Mouse (Mus musculus) adrenal gland, adult 8-10 months (tissue): ENCODE measurements around the gene Nsf. TPM values are rescaled to one million over a fixed set of nuclear protein-coding genes. Genes with fewer than 3 reads are reported as not detected.

Experiments used
- DNase-seq: peaks from one replicate; pipeline ENCODE4 v3.0.0; 2022
- total RNA-seq, 4 experiments: library from RNA; stranded (reverse); gene quantifications; 2 replicates each; pipeline ENCODE4 v1.2.4; 2022

The Nsf gene
- total RNA-seq, 4 experiments from 2014 or later: 155 to 272 (median 192) TPM

DNA sequence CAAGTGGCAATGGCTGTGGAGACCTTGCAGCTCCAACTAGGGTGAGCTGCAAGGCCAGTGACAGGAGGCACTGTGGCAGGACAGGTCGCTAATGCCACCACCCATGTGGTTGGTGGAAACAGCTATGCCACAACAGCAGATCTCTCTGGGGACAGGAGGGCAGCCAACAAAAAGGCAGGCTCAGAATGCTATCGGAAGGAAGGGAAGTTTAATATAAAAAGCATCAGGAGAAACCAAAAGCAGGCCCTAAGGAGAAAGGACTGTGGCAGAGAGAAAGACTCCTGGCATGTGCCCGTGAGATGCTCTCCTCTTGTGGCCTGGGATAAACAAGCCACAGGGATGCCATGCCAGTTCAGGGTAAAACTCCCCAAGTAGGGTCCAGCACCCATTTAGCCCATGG, 122.1 kb downstream of the Nsf start:
- DNase-seq: no peak

DNA sequence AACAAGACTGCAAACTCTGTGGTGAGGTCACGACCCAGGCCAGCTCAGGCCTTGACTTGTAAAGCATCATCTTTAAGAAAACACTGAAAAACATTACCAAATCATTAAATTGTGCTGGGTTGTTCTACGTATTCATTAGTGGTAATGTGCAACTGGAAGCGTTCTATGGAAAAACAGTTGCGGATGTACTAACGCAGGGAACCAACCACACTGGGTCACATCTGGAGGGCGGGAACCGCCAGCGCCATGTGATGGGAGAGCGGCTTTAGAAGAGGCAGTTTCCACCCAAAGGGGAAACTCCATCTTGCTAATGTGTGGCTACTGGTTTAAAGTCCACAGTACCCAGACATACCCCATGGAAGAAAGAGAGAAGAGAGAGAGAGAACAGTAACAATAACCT, 123.4 kb downstream of the Nsf start:
- DNase-seq: no peak

DNA sequence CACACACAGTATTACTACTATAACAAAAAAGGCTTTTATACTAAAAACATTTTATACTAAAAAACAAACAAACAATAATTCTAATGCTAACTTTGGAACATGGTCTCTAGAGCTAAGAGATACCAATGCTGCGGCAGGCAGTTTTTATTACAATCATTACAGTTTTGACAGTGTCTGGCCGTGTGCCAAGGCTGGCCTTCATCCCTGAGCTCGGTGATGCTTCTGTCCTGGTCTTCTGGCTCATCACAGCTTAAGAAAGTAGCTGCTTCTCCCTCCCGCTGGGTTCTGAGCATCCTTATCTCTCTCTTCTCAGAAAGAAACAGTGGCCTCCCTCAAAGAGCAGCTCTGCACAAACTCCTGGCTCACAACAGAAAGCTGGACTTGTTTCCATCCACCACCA, 123.9 kb downstream of the Nsf start:
- peak; percentile 47 for DNase-seq

DNA sequence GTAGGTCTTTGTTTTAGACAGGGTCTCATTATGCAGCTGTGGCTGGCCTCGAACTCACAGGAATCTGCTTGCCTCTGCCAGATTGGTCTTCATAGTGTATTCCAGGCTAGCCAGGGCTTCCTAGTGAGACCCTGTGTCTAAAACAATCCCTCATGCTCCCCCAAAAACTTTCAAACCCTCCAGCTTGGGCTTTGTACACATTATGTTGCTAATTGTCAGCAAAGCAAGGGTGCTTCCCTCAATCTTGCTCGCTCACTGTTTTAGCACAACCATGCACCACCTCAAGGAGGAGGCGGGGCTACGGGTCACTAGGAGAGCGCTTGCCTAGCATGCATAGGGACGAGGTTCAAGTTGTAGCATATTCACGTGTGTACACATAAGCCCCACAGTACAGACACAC, 125.0 kb downstream of the Nsf start:
- DNase-seq: no peak

DNA sequence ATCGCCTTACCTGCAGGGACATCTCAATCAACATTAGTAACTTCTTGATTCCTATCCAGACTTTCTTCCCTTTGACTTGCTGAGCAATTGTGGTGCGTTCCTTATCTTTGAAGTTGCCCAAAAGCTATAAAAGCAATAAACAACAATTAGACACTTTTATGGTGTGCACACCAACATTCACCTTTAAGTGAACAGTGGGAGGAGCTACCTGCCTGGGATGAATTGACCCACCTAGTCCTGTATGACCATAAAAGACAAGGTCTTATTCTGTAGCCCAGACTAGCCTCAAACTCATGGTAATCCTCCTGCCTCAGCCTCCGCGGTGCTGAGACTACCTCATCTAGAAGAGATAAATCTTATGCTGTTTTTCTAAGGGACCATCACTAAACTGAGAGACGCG, 126.7 kb downstream of the Nsf start:
- no peak for DNase-seq

DNA sequence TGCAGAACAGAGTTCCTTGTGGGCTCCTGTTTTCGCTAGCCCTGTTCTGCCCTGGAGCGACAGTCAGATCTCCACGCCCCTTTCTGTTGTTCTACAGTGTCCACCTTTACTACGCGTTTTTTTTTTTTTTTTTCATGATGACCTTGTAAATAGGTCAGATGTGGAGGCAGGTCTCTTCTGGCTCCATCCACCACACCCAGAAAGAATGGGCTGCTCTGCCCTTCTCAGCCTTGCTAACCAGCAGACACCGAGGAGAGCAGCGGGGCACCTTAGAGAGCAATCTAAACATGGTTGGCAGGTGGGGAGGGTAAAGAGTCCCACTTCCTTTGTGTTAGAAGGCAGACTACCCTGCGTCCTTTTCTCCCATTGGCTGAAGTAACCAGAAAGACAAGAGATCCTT, 137.1 kb downstream of the Nsf start:
- no peak for DNase-seq

DNA sequence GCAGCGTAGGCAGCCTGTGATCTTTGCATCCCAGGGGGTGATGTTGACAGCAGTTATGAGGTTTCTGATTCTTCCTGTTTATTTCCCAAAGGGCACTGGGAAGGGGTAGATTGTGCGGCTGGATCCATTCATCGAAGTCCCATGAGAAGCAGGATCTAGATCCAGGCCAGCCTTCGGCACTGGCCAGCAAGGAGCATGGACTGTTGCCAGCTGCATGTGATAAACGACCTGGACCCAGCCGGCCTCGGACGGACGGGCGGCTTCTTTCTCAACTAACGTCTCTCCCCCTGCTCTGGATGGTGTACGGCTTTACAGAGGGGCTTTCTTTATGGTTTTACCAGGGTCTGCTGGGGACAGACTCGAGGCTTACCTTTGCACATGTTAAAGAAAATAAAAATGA, 137.9 kb downstream of the Nsf start:
- peak; percentile 32 for DNase-seq

DNA sequence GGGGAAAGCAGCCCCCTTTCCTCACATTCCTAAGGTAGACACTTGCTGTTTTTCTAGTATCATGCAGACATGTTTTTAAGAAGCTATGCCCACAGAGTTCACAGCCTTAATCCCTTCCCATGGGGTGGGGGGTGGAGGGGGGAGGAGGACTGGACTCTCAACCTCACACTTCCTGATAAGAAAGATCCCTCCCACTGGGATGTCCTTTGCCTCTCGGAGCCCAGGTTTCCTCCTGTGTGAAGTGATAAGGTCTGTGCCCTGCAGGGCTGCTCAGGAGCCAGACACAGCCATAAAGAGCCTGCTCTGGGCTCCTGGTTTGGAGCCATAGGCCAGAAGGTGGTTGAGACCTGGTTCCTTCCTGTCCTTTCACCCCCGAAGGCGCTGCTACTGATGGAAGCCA, 139.0 kb downstream of the Nsf start:
- no peak for DNase-seq

DNA sequence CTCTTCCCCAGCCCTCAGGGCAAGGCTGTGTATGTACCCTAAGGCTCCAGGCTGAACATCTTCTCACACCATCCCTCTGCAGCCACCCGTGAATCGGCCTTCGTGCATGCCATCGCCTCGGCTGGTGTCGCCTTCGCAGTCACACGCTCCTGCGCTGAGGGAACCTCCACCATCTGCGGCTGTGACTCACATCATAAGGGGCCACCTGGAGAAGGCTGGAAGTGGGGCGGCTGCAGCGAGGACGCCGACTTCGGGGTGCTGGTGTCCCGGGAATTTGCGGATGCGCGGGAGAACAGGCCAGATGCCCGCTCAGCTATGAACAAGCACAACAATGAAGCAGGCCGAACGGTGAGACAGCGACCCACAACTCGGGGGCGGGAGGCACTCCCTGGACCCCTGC, 142.6 kb downstream of the Nsf start:
- no peak for DNase-seq

DNA sequence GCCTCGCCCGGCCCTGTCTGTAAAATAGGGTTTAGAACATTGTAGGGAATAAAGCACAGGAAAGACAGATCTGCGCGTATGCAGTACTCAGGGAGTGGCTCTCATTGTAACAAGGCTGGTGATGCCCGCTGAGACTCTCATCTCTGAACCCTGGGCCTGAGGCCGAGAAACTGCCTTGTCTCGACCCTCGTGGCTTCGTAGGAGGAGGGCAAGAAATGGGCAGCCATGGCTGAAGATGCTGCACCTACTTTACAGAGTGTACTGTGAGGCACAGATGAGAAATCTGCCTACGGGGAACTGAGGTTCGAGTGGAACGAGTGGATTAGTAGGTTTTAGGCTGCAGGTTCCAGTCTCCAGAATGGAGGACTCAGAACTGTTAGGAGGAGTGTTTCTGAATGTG, 143.2 kb downstream of the Nsf start:
- no peak for DNase-seq

DNA sequence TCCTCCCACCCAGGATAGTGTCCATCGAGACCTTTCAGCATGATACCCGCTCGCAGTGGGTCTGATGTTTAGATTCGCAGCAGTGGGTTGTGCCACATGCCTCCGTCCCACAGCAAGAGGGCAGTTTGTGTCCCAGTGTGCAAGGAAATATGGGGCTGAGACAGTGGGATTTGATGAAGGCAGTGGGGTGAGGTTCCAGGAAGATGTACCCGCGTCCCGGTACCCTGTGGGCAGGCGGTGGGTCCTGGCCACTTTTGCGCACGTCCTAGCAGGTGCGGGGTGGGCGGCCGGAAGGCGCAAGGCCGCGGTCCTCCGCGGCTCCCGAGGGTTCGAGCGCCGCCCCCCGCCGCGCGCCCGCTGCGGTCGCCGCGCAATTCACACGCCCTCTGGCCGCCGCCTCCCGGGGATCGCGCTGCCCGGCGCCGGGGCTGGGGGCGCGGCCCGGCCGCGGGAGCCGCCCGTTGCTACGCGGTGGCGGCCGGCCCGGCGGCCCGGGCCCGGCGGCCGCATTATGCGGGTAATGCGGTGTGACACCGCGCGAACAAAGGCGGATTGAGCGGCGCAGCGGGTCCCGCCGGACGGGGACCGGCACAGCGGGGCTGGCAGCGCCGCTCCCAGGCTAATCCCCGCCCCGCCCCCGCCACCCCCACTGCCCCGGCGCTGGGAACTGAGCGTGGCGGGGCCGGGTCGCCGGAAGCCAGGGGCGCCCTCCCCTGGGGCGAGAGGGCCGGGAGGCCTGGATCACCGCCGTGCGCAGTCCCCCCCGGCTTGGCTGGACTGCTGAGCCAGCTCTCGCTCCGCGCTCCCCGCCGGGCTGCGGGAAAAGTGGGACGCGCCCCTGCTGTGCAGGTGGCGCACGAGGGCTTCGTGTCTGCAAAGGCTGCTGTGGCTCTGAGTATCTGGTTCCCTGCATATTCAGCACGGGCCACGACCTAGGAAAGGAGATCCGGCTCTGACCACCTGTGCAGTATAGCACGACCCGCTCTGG, 144.0 kb downstream of the Nsf start:
- no peak for DNase-seq

DNA sequence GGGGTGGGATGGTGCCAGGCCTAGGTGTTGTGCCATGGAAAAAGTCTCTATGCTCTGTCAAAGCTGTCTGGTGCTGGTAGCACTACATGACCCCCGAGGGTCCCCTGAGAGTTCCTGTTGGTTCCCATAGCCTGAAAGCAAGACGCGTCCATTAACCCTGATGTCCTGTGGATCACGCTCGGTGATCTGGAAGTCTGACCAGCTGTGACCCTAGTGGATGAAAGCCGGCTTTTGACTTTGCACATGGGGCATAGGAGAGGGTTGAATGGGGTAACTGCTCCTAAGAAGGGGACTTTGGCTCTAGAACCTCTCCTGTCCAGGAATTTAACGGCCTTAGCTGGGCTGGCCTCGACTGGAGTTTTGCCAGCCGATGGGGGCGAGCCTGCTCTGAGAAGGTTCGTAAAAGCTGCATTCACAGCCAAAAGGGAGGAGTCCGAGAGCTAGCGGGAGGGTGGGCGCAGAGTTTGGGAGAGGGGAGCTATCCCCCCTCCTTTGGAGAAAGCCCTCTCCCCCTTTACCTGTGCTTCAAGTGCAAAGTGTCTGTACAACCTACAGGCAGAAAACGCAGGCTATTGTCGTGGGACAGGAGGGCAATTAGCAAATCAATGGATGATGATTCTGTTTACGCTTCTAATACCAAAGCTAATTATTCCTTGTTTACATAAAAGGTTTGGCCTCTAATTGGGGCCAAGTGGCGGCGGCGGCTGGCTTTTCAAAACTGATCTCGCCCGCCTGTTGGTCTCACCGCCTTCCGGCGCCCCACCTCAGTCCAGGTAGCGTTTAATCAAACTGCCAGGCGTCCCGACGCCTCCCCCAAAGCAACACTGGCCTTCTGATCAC, 144.9 kb downstream of the Nsf start:
- DNase-seq: no peak

DNA sequence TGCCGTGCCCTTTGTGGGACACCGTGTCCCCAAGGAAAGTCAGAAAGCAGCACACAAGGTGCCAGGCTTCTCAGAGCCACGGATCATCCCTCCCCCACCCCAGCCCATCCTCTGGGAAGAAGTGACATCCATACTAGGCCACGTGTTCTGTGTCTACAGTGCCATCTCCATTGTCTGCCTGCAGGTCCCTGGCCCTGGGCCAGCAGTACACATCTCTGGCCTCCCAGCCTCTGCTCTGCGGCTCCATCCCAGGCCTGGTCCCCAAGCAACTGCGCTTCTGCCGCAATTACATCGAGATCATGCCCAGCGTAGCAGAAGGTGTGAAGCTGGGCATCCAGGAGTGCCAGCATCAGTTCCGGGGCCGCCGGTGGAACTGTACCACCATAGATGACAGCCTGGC, 145.9 kb downstream of the Nsf start:
- no peak for DNase-seq

DNA sequence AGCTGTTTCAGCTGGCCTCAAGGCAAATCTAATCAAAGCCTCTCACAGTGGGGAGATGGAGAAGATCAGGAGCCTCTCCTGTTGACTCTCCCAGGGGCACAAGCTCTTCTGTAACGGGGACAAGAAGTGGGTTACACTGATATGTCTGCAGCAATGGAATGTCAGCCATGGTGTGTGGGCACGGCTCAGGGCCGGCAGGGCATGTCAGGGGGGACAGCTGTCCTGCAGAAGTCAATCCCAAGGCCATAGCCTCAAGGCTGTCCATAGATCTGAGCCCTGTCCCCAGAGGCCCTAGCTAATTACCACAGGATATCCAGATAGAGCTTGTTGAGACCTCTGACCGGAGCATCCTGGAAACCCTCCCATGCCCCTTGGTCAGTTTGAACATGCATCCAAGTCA, 149.1 kb downstream of the Nsf start:
- DNase-seq: no peak

DNA sequence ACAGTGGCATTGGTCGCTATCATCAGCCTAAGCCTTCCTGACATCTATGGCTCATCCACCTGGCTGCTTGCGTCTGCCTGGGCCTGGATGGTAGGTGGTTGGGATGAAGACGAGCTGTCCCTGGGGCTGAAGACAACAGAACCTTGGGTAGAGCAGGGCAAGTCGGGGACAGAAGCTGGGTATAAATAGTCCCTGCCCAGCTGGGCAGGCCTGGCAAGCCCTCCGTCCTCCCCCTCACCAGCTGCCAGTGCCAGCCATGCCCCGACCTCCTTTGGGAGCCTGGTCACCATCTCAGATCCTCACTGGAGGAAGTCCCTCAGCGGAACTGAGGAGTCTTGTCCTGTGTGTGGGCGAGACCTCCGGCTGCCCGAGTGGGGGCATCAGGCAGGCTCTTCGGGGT, 149.7 kb downstream of the Nsf start:
- DNase-seq: no peak

DNA sequence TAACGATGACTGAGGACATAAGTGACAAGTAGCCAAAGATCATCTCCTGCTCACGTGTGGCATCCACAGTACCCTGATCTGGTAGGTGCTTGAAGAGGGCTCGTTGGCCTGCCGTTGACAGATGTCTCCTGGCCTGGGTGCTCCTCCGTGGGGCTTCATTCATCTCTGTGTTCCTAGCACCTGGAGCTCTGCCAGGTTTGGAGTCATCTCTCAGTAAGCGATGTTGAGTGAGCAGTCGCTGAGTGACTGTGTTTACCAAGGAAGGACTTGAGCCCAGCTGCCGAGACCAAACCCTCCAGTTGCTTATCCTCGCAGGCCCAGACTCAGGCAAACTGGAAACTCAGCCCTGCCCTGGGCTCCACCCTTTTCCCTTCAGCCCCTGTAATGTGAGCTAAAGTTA, 152.7 kb downstream of the Nsf start:
- no peak for DNase-seq

DNA sequence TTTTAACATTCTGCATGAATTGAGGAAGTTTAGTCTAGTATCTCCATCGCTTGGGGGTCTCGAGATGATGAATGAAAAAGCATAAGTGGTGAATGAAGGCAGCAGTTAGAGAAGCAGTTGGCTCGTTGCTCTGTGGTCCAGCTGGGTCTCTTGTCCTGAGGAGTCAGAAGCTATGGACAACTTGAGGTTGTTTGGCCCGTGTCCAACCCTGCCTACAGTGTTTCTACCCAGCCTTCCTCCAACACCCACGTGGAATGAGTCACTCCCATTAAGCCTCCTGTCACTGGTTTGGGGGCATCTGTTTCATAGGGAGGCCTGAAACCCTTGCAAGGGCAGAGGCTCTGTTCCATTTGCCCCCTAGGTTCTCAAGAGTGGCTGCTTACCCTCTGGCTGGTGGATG, 163.9 kb downstream of the Nsf start:
- no peak for DNase-seq

DNA sequence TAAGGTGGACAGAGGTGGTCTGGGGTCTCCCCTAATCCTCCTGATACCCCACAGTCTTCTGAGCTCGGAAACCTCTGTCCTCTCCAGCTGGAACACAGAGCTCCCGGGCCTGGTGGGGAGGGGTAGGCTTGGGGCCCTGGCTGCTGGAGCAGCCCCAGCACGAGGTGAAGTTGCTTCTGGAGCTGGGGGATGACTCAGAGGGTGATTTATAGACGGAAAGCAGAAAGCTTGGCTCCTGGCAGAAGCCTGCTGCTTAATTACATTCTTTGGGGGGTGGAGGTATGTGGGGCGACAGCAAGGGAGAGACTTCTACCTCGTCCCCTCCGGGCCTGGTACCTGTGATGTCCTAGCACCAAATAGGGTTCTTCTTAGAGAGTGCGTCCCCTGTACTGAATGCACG, 173.7 kb downstream of the Nsf start:
- peak; percentile 58 for DNase-seq

DNA sequence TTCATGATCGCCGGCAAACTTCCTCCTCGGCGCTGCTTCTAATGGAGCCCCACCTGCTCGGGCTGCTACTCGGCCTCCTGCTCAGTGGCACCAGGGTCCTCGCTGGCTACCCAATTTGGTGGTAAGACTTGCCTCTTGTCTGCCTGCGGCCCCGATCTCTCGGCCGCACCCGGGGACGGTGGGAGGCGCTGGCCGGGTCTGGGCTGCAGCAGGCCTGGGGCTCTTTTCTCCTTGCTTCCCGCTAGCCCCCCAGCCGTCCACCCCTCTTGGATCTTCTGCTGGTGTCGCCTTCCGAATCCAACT, 179.7 kb downstream of the Nsf start:
- no peak for DNase-seq

DNA sequence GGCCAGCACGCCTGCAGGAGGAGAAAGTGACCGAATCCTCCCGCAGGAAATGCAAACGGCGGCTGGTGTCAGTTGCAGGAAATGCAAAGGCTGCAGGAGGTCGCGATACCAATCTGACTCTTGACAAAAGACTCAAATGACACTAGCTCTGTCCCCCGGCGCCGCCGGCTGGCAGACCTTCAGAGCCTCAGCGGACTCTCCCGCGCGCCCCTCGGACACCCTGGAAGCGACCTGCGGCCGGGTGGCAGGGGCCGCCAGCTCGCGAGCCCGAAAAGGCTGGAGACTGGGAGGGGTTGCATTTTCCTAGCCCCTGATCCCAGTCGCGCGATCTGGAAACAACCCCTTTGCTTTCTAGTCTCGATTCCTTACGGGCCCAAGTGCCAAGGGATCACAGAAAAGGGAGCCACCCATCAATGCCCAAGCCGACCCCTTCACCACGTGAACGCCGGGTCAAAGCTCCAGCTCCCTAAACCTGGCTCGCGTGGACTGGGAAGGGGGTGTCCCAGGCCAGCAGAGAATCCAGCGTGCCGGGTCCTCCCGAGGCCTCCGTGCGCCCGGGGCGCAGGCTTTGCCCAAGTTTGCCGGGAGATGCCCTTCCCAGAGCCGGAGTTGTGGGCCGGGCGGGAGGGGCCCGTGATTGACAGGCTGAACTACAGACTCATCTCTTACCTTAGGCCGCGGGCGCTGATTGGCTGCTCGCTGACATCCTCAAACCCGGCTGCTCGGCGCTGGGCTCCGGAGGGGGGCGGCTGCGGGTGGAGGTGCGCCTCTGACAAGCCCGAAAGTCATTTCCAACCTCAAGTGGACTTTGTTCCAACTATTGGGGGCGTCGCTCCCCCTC, 180.2 kb downstream of the Nsf start, which contains the start of gene Wnt3:
Gene Wnt3 (plus strand): TSS at position 764 of the 841 bp plus-strand sequence.
- no peak for DNase-seq

DNA sequence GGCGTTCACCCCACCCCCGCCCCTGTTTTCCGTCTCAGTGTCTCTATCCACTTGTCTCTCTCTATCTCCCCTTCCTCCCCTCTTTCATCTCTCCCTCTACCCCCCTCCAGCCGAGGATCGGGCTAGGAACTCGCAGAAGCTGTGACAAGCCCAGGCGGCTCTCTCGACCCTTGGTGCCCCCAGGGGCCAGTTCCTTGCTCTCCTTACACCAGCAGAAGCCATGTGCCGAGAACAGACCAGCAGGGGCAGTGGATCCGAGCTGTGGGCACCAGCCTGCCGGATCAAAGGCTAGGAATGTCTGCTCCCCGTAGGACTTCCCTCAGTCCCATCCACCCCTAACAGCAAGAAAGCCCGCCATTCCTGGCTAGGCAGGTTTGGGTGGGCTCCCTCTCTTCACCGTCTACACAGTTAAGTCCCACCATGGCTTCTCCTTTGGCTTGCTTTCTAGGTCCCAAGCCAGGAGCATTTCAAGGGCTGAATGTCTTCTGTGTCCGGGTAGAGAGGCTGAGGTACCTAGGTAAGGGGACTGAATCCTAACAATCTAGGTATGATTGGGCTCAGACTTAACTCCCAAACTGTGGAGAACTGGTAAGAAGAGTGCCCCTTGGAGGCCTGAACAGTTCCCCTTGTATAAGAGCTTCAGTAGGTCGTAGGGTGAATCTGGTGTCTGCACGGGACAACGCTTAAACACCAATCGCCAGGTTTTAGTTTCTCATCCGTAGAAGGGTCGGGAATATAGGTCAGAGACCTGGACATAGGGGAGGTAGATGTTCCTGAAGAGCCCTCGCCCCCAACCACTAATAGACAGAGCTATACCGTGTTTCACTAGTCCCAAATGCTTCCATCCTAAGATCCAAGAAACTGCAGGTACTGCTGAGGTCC, 181.1 kb downstream of the Nsf start:
- DNase-seq: no peak
